Mouse (Mus musculus) gastrocnemius, postnatal 14 days (tissue): ENCODE measurements at regions not wholly inside any gene's neighbourhood (a gene's known extent, or its start where the extent isn't known, plus 50 kb on each side); places are given as distances from the start of the nearest gene placed in this dataset.

Source experiments
- DNase-seq: peaks from one replicate; pipeline ENCODE4 v3.0.0; 2021; ENCODE audit warnings: mixed read lengths
- intact Hi-C: fragments of 180-260 bp; cut with DNase I; formaldehyde crosslinking; loops from one replicate; pipeline ENCODE4 v1.15.1; 2025; ENCODE audit warnings: low total_unique reads

DNA sequence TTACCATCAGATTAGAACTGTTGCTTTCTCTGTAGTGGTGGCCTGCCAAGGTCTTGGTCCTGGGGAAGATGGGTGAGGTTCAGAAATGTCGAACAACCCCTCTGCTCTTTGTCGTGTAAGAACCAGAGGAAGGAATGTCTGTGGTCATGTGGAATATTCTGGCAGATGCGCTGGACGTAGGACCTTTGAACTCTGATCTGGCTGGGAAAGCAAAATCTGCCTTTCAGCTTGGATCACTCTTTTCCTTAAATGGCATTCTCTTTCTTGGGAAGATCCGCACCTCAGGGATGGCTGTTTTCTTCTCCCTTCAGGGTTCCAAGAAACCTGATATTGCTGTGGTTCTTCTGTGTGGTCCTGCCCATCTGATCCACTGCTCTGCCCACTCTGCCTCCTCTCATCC lies 155.8 kb upstream of the Jun start:
- DNase-seq, result no peak
- intact Hi-C loops, result no loop called here

DNA sequence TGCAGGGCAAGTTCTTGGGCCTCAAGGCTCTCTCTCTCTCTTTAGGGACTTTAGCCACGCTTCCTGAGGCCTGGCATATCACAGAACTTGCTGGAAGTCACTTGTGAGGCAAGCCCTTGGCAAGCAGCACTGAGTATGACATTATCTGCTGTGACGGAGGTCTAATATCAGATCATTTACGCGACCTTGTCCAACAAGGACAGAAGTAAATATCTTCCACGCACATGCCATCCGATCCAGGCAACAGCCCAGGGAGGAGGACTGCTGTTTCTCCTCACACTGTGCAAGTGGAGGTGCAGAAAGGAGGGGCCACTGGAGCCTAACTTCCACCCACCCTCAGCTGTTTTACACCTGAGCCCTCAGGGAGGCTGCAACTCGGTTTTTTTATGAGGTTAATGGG lies 156.8 kb upstream of the Jun start:
- intact Hi-C loops, result no loop called here
- DNase-seq, result no peak

DNA sequence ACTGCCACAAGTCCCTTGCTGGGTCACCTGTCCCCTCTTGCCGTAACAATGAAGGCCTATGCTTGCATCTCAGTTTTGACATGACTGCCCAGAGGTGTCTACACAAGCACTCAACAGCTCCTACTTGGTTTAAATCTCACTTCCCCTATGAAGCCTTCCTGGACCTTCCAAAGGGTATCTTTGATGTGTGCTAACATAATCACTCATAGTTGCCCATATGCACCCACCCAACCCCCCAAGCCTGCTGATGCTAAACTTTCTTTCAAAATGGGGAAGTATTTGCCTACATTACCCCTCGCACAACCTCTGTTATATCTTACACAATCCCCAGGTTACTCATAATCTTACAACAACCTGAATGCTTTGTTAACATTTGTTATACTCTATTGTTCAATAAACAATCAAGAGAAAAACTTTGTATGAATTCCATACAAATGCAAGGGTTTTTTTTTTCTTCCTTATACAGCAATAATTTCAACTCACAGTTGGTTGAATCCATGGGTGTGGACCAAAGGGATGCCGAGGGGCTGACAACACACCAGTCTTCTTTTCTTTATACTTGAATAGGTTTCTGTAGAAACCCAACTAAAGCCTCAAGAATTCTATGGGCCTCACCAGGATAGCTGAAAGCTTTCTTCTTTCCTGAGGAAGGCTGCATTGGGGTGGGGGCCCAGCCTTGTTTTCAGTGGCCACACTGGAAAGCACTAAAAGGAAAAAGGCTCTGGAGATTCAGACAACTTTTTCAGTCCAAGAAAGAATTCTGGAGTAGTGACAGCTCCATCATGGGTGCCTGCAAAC lies 157.5 kb upstream of the Jun start:
- intact Hi-C loops, result loop anchor here (5.0 kb wide), 1 partner anchor 593 kb away; no protein-coding TSS in a partner anchor

DNA sequence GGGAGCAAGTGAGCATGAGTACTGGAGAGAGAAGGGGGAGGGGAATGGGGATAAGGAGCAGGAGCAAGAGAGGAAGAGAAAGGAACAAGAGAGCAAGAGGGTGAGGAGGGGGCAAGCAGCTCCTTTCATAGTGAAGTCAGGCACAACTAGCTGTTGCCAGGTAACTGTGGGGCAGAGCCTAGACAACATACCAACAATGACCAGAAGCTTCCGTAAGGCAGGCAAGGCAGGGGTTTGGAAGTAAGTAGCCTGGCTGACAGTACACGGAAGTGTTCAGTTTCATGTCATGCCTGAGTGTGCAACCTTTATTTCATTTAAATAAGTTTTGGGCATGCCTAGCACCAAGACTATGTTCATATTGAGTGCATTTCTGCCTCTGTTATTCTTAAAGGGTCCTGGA lies 160.5 kb upstream of the Jun start:
- intact Hi-C loops, result loop anchor here (5.0 kb wide), 1 partner anchor 590 kb away; no protein-coding TSS in a partner anchor
- no peak for DNase-seq

More for the DNA sequence above, 157.5 kb upstream of the Jun start:
- no peak for DNase-seq

DNA sequence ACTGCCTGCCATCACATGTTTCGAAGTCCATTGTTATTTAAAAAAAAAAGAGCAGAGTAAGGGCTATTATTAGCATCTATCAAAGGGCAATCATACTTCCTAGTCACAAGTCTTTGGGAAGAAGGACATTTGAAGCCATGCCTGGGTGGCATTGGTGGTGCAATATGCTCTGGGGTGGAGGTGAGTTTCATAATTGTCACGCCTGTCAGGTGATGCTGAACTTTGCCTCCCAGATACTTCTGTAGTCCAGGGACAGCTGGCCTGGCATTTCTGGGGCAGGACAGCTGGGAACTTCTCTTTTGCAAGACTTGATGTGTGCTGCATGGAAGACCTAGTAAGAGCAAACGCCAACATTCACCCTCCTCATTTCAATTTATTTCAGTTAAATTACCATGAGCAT lies 161.0 kb upstream of the Jun start:
- no peak for DNase-seq
- intact Hi-C loops, result loop anchor here (5.0 kb wide), 1 partner anchor 589 kb away; no protein-coding TSS in a partner anchor

DNA sequence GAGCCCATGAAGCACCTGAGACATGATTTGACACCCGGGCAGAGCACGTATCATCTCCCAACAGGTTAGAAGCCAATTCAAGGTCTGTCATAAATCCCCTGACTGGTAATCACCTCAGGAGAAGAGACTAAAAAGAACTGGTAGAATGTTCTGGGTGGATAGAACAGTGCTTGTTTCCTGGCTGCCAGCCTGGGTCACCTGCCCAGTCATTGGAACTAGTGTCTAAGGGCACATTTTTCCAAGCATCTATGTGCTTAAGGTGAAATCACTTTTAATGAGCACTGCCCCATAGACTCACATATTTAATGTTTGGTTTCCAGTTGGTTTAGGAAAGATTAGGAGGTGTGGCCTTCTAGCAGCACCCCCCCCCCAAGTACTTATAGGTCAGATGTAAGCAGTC lies 162.0 kb upstream of the Jun start:
- no peak for DNase-seq
- intact Hi-C loops, result loop anchor here (5.0 kb wide), 1 partner anchor 588 kb away; no protein-coding TSS in a partner anchor

DNA sequence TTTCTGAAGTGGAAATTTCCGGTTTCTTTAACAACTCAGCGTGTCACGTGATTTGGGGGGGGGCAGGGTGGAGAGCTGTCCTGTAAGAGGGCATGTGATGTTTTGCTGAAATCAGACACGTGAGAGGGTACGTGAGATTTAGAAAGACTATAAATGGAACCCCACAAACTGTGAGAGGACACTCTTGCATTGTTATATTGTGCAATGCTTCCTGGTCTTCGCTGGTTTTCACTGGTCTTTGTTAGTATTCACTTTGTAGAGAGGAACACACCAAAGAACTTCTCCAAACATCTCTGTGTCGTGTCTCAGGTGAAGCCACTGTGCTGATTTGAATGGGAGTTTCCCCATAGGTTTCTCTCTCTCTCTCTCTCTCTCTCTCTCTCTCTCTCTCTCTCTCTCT lies 163.2 kb upstream of the Jun start:
- intact Hi-C loops, result no loop called here
- DNase-seq, result no peak

DNA sequence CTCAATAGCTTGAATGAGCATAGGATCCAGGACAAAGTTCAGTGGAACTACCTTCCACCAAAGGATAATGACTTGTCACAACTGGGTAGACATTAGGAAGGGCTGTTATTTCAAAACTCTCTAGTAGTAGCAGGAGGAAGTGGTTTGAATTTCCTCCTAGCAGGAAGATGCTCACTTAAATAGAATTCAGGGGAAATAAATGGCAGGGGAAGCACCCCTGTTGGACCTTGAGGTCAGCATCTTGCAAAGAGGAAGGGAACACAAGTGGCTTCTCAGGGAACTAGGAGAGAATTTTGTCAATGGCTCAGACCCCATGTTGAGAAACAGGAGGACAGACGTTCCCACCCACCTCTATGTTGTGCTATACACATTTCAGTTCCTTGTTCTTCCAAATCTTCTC lies 178.4 kb upstream of the Jun start:
- no peak for DNase-seq
- intact Hi-C loops, result no loop called here

DNA sequence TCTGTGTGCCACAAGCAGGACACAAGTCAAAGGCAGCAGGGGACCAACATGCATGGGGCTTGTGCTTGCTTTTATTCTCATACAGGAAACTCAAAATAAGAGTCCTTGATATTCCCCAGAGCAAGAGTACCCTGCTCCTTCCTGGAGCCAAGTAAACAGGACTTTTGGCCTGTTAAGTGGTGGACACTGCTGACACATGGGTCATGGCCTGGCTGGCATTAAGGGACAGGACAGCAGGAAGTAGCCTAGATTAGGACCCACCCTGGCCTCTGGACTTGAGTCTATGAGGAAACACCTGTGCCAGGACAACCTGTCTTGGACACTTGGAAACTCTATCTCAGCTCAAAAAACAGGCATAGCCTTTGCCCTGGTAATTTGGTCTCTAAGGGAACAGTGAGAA lies 181.0 kb upstream of the Jun start:
- no peak for DNase-seq
- intact Hi-C loops, result no loop called here

DNA sequence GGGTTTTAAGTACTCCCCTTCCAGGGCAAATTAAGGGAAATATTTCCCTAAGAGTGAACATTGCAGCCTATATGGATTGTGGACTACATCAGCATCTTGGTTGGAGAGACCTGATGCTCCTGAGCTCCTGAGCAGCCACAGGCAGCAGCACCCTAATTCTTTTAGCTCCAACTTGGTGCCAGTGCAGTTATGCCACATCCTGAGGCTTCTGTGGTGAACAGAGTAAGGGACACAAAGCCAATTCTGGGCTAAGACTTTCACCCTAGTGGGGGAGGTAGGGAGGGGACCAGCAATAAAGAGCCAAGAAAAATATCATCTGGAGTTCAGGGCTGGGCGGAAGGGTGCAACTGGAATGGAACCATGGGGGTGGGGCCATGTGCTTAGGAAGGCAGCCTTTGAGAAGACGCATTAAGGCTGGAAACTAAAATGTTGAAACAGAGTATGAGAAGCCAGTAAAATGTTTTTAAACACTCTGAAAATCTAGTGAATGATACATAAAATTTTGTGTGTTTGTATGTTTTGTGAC lies 182.1 kb upstream of the Jun start:
- intact Hi-C loops, result no loop called here
- peak; percentile 26 for DNase-seq

DNA sequence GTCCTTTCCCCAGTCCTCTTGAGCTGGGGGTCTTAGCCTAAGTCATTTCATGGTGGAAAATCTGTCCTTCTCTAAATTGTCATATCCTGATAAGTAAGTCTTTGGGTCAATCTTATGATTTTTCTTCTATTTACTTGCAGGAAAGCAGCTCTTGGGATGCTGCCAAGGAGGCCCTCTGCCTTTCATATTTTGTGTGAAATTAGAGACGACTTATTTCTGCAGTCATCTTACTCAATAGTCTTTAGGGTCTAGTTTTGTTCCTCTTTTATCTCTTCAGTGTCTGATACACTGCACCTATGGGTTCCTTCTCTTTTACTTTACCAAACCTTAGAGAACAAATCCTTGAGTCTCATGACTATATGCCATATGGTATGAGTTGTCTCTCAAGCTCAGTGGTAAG lies 196.0 kb upstream of the Jun start:
- intact Hi-C loops, result no loop called here
- DNase-seq, result no peak

DNA sequence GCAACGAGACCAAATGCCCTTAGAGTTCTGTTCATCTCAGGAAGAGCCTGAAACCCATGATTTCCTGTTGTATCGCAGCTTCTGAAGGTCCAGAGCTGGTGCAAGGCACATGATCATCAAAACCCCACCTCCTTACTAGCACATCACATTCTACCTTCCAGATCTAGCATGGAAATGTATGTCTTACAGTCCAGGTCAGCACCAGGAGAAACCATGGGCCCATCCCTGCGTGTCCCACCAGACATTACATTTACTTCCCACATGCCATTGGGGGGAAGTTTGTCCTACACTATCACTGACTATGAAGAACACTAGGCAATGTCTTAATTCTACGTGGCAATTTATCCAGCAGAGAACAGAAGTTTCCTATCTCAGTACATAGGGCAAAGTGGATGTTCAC lies 197.0 kb upstream of the Jun start:
- intact Hi-C loops, result no loop called here
- DNase-seq, result no peak

DNA sequence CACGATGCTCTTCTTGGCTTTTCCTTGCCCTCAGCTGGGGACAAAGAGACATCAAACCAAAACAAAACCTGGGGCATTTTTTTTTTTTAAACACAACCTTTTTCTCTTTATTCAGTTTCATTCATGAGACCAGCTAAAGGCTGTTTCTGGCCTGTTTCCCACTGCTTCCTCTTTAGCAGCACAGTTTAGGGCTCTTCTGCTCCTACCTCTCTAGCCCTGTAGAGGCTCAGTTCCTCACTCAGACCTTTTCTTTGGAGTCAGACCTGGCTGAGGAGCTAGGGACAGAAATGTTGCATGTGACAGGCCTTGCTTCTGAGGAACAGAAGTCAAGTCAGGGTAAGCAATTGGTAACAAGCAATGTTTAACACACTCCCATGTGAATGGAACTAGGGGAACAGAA lies 198.1 kb upstream of the Jun start:
- no peak for DNase-seq
- intact Hi-C loops, result no loop called here

DNA sequence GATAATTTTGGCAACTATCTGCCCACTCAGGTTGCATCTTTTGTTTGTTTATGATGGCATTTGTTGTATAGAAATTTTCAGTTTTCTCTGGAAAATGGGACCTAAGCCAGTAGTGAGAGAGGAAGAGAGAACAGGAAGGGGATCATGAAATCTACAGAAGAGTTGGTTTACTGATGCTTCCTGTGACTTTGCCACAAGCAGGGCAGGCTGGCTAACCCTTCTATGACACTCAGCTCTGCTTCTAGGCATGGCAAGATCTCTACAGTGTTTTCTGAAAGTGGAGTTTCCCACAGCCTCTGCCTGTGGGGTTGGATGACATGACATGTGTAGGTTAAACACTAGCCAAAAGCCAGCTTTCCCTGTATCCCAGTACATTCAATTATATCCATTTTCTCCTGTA lies 217.7 kb upstream of the Jun start:
- intact Hi-C loops, result no loop called here
- DNase-seq, result no peak

DNA sequence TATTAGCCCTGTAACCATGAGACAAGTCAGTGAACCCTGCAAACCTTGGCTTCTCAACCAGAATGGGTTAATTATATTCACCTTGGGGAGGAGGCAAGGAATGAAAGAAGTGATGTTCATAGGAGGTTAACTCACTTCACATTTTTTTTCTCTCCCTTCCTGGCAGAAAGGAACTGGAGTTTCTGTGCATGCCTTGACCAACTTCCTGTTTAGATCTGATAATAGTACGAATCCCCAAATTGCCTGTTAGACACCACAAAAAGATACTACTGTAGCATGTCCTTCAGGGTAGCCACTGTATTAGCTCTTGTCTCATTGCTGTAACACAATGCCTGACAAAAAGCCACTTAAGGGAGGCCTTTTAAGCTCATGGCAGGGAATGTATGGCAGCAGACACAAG lies 218.4 kb upstream of the Jun start:
- intact Hi-C loops, result no loop called here
- DNase-seq, result no peak

DNA sequence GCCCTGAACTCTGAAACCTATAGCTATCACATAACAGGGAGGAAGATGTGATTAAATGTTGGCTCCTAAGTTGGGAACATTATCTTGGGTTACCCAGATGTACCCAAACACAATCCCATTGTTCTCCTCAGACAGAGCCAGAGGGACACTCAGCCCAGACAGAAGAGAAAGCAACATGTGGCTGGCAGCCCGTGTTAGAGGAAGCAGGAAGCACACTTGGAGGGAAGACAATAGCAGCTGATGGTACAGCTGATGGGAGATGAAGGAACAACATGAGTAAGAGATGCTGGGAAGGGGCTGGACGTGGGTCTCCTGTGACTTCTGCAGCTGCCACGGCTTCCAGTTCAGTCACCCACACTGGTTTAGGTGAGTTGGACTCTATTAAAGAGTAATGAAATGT lies 224.2 kb upstream of the Jun start:
- DNase-seq, result no peak
- intact Hi-C loops, result no loop called here

DNA sequence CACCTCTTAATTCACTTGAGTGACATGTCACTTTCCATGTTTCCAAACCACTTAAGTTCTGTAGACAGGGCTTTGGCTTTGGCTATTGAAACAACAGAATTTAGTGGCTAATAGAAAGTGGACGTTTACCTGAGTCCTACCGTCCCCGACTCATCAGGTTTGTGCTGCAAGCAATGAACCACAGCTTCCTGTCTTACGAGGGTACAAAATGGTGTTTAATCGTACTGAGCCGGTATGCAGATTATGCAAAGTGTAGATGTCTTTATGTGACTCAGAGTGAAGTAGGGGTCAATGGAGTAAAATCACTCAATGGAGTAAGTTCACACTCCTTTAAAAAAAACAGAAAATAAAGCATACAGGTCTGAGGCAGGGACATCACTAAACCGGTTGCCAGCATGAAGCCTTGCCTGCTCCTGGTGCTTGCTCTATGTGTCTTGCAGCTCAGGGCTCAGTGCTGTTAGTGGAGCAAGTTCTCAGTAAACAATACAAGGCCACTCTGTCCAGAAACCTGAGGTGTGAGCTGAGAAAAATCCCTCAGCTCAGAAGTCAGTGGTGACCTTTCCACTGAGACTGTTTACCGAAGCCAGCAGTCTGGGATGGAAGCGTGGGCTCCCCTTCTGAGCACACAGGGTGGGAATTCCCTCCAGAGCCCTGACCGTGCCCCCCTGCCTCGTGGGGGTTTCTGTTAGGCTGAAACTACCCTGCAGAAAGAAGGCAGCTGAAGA lies 226.1 kb upstream of the Jun start:
- no peak for DNase-seq
- intact Hi-C loops, result no loop called here

DNA sequence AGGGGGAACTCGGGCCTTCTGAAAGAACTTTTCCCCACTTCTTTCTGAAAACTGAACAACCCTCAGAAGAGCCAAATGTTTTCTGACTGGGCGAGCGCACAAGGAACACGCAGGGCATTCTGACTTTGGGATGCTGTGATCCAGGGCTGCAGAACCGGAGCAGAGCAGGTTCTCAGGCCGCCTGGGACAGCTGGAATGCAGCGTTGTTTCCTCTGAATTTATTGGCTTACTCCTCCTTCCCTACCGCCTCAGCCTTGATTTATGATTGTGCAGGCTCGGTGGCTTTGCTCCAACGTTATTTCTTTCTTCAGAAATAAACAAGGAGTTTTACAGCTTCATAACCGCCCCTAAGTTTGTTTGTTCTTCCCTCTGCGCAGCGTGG lies 226.7 kb upstream of the Jun start:
- peak; percentile 19 for DNase-seq
- intact Hi-C loops, result no loop called here

DNA sequence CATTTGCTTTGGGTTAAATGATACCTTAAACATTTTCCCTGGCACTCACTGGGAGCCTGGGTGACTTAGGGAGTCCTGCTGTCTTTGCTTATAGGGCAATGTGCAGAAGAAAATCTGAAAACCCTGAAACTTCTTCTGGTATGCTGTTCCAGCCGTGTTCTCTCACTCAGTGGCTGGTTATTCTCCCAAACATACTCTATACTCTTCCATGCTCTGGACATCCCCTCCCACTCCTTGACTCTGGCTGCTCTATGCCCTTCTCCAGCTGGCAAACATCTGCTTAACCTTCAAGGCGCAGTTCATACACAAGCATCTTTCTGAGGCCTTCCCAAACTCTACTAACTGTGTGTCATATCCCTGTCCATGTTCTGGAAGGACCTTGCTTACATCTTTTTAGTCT lies 227.2 kb upstream of the Jun start:
- intact Hi-C loops, result no loop called here
- DNase-seq, result no peak

DNA sequence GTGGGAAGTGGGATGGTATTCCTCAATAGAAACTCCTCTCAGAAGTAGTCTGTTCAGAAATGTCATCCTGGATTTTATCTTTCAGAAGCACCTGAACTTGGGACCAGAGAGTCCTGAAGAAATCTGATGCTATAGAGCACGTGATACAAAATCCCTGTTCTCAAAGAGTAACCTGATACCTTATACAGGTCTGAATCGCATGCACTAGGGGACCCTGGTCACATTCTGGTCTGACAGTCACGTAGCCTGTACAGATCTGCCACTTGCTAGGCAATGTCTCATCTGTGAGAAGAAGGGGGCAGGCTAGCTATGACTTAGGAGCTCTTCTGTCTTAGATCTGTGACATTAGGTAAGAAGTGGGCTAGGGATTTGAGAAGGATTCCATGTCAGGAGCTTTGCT lies 230.1 kb upstream of the Jun start:
- intact Hi-C loops, result no loop called here

DNA sequence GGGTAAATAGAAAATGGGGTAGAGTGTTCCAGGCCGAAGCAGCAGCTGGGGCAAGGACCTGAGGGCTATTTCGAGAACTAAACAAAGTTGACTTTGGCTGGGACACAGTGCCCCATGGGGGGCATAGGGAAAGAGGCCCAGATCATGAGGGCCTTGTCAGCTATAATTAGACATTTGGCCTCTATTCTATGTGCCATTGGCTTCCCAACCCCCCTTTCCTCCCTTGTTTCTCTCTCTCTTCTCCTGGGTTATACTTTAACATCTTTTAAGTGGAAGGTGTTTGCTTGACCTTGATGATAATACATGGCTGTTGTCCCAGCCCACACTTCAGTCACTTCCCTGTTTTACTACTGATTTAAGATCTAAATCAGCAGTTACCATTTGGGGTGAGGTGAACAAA lies 231.8 kb upstream of the Jun start:
- intact Hi-C loops, result no loop called here

More for the DNA sequence above, 230.1 kb upstream of the Jun start:
- DNase-seq, result no peak

More for the DNA sequence above, 231.8 kb upstream of the Jun start:
- DNase-seq, result no peak
